Mouse (Mus musculus): ENCODE data around the gene Spsb2.
"Not testable (repeated sequence)": the region's sequence is repeated elsewhere in the genome, so short reads cannot be mapped to it uniquely, and the experiment has no call there.

Gene Spsb2

DNA sequence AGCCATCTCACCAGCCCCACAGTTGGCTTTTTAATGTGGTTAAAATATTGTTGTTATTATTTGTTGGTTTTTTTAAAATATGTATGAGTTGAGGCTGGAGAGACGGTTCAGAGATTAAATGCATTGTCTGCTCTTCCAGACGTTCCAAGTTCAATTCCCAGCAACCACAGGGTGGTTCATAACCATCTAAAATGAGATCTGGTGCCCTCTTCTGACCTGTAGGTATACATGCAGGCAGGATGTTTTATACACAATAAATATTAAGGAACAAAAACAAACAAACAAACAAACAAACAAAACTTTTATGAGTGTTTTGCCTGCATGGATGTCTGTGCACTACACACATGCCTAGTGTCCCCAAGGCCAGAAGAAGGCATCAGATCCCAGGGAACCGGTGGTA, 5.4 kb upstream of the Spsb2 start:
- DNase-seq (ENCODE audit: low spot score): no peak

GRCm38 (mm10) chr6:124803691-124804090, 4.8 kb upstream of the Spsb2 start:
- not testable (repeated sequence) for DNase-seq (ENCODE audit: low spot score)

- DNase-seq (ENCODE audit: low spot score): no peak
Measured at GRCm38 (mm10) chr6:124804341-124804740, 4.1 kb upstream of the Spsb2 start.

DNA sequence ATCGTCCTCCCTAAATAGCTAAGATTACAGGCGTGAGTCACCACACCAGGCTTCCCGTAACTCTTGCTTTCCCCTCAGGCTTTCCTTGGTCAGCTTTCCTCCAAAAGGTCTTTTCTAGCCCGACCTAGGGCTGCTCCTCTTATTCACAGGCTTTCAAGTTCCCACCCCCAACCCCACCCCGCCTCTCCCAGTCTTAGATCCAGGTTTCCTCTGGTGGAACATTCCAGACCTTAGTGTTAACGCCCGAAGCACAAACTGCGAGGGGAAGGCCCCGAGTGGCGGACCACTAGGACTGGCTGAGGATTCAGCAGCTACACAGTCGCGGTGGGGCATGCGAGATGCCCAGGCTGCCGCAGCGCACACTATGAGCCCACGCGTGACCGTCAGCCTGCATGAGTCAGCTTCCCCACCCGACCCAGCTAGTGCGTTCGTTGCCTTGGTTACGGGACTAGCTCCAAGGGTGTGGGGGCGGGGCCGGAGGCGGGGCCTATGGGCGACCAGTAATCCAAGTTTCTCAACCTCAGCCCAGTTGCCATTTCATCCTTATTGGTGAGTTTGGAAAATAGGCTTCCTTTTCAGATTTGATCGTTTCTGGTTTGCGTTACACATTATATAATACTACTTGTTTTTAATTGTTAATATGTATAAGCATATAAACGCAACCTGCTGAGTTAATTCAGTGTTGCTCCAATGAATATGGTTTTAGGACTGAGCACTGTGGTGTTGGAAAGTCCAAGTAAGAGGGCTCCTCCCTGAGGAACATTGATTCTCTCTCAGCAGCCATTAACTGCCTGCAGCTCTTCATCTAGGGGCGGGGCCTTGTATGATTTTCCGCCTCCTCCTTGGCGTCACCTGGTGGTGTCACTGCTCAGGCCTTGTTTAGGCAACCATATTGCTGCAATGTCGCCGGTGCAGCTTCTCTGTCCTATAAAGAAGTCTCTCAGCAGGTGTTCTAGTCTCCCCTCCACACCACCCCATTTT, 2.8 kb upstream of the Spsb2 start:
- DNase-seq (ENCODE audit: low spot score): peak; percentile 94

DNA sequence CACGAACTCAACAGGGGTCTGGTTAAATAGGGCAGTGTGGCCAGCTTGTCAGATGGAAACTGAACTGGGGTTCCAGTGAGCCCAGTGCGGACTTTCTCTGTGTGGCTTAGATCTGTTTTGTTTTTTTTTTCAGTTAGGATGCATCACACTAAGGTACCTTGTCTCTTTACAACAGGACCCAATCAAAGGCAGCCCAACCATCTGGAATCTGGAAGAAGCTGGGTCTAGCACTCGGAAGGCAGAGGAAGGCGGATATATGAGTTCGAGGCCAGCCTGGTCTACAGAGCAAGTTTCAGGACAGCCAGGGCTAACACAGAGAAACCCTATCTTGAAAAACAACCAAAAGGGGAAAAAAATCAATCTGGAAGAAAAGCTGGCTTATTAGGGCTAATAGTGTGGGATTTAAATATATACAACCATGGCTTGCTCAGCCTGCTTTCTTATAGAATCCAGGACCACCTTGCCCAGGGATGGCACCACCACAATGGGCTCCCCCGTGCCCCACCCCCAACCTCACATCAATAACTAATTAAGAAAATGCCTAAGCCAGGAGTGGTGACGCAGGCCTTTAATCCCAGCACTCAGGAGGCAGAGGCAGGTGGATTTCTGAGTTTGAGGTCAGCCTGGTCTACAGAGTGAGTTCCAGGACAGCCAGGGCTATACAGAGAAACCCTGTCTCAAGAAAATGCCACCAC, 1.9 kb upstream of the Spsb2 start:
- DNase-seq (ENCODE audit: low spot score): no peak

- no peak for DNase-seq (ENCODE audit: low spot score)
Measured at GRCm38 (mm10) chr6:124807366-124807765, 1.1 kb upstream of the Spsb2 start.

DNA sequence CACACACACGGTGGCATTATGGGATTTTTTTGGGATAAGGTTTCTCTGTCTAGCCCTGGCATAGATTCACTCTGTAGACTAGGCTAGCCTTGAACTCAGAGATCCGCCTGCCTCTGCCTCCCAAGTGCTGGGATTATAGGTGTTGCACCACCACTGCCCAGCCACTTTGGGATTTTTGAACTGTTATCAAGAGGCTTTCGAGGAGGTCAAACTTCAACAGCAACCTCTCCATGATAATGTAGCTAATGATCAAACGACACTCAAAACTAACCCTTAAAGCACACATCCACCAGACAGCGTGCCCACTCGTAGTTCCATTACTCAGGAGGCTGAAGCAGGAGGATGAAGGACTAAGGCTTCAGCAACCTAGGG, 489 bp upstream of the Spsb2 start:
- no peak for DNase-seq (ENCODE audit: low spot score)

GRCm38 (mm10) chr6:124809052-124809774, 752 bp downstream of the Spsb2 start:
- peak; percentile 93 for DNase-seq (ENCODE audit: low spot score)

DNA sequence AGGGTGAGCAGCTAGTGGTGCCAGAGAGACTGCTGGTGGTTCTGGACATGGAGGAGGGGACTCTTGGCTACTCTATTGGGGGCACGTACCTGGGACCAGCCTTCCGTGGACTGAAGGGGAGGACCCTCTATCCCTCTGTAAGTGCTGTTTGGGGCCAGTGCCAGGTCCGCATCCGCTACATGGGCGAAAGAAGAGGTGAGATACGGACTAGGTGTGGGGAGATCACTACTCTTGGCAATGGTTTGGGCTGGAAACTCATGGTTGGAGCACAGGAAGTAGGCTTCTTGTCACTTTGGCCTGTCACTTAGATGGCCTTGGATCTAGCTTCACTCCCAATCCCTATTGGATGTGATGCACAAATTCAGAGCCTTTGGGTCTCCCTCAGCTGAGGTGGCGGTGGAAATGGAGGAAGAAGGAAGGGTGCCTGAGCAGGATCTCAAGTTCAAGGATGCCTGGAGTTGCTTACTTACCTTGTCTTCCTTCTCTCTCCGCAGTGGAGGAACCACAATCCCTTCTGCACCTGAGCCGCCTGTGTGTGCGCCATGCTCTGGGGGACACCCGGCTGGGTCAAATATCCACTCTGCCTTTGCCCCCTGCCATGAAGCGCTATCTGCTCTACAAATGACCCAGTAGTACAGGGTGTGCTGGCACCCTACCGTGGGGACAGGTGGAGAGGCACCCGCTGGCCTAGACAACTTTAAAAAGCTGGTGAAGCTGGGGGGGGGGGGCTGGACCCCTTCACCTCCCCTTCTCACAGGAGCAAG, 1.5 kb downstream of the Spsb2 start:
- DNase-seq (ENCODE audit: low spot score): no peak

DNA sequence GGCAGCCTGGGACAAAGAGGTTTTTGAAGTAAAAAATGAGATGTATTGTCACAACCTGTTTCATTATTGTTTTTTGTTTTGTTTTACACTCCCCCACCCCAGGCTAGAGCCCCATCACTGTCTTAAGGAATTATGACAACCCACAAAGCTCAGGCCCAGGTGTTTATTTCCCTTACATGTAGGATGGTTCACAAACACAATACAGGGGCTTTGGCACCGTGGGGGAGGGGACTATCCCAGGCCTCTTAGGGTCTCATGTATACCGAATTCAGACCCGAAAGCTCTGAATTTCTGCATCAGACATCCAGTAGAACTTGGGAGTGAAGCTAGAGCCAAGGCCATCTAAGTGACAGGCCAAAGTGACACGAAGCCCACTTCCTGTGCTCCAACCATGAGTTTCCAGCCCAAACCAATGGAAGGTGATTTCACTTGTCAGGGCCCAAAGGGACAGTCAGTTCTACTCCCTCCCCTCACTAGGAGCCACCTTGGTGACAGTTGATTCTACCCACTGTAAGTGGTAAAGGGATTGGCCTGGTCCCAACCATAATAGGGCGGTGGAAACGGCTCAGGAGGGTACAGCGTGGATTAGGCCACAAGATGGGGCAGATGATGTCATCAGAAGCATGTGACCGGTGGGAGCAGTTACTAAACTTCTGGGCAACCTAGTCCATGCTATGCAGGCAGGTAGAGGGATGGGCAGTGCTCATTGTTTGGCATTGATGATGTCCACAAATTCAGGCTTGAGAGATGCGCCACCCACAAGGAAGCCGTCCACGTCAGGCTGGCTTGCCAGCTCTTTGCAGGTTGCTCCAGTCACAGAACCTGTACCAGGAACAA, 2.3 kb downstream of the Spsb2 start:
- not testable (repeated sequence) for DNase-seq (ENCODE audit: low spot score)

GRCm38 (mm10) chr6:124811403-124811665, 2.9 kb downstream of the Spsb2 start:
- DNase-seq (ENCODE audit: low spot score): no peak

DNA sequence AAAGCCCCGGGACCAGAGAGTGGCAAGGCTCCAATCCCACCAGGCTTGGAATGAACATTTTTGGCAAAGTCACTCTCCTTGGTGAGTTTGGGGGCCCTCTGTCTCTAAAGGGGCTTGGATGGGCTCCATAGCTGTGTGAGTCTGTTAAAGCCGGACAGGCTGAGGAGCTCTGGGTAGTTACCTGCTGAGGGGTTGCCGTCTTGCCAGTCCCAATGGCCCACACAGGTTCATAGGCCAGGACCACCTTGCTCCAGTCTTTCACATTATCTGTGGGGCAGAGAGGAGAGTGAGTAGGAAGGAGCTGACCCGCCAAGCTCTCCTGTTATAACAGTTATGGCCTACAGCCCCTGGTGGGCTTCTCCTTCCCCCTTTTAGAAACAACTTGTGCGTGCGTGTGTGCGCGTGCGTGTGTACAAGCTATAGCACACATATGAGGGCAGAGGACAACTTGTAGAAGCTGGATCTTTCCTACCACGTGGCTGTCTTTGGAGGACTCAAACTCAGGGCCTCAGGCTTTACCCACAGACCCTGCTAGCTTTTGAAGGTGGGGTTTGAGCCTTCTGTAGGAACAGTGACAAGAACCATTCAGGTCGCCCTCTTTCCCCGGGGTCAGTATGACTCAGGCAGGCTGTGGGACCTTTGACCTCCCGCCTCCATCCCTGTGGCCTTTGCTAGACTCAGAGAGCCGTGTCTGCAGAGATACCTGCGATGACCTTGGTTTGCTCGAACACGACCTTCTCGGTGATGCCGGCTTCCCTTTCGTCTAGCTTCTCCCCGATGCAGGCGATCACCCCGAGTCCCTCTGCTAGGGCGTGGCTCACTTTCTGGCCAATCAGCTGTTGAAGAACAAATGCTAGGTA, 3.5 kb downstream of the Spsb2 start:
- no peak for DNase-seq (ENCODE audit: low spot score)

- DNase-seq (ENCODE audit: low spot score): no peak
Measured at GRCm38 (mm10) chr6:124812848-124813247, 4.4 kb downstream of the Spsb2 start.

DNA sequence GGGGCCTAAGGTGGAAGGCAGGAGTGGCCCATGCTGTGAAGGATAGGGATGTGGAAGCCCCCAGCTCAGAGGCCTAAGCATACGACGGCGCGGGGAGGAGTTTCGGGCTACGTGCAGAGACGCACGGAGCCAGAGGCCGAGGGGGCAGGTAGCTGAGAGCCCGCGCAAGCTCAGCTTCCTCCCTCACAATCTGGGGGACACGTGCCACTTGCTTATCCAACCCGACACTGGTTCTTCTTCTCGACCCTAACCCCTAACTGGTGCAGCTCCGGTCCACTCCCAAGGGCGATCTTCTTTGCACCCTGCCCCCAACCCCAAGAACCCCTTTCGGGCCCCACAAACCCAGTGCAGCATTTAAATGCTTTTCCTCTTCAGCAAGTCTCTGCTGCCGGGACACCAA, 5.0 kb downstream of the Spsb2 start:
- DNase-seq (ENCODE audit: low spot score): peak; percentile 90

- peak; percentile 96 for DNase-seq (ENCODE audit: low spot score)
Measured at GRCm38 (mm10) chr6:124813933-124814332, 5.5 kb downstream of the Spsb2 start, which contains the start of gene Tpi1. Gene Tpi1, minus strand, starts transcription at chr6:124814296.

- no peak for DNase-seq (ENCODE audit: low spot score)
Measured at GRCm38 (mm10) chr6:124814448-124814847, 6.0 kb downstream of the Spsb2 start.

- DNase-seq (ENCODE audit: low spot score): no peak
Measured at GRCm38 (mm10) chr6:124814858-124815774, 6.7 kb downstream of the Spsb2 start.

DNA sequence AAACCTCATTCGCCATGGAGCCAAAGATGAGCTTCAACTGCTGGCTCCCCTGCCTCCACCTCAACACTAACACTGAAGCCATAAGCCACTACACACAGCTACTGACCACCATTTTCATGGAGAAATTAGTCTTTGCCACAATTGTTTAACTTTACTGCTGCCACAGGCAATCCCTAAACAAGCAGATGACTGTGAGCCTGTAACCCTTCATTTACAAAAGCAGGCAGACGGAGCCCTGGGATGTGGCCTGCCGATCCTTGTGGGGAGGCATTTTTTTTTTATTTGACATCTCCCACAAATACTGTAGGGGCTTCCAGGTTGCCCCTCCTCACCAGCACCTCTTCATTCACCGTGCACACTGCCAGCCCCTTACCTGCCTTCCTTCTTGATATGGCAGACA, 8.2 kb downstream of the Spsb2 start:
- DNase-seq (ENCODE audit: low spot score): no peak

GRCm38 (mm10) chr6:124817125-124817524, 8.7 kb downstream of the Spsb2 start:
- DNase-seq (ENCODE audit: low spot score): no peak
